Mouse (Mus musculus): ENCODE data around the gene Gm3233.
"Not testable (repeated sequence)": the region's sequence is repeated elsewhere in the genome, so short reads cannot be mapped to it uniquely, and the experiment has no call there.

Gm3233 gene

DNA sequence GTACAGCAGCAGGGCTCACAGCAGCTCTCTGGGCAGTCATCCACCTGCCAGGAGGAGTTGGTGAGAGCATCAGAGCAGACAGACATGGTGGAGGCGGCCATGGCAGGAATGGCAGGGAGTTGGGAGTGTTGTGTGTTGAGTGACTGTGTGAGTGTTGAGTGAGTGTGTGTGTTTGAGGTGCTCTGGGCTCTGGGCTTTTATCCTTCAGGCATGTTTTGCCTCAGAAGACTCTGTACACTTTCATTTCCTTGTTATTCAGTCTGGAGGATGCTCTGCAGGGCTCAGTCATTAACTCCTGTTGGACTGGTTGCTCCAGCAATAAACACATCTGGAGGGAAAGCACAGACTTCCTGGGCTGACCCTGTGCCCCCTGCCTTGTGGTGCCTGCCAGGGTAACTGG is at the start of gene Gm3233:
Gene Gm3233, minus strand, starts transcription at position 101 of the 400 bp plus-strand sequence.
- DNase-seq (ENCODE audit: low spot score): not testable (repeated sequence)

DNA sequence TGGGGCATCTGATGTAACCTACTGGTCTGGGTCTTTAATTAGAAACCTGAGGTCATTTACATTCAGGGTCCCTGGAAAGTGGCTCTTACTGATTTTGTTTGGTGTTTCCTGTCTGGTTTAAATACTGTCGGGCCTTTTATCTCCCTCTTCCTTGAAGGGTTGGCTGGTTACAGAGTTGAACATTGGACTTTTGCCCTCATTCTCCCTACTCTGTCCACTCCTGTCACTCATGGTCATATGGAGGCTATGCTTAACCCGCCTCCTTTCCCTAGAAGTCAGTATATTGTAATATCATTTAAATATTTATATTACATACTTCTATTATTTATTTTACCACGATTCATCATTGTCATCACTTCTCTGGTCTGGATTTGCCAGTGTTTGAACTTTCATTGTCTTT is 44.6 kb upstream of the Gm3233 start:
- no peak for DNase-seq (ENCODE audit: low spot score)

DNA sequence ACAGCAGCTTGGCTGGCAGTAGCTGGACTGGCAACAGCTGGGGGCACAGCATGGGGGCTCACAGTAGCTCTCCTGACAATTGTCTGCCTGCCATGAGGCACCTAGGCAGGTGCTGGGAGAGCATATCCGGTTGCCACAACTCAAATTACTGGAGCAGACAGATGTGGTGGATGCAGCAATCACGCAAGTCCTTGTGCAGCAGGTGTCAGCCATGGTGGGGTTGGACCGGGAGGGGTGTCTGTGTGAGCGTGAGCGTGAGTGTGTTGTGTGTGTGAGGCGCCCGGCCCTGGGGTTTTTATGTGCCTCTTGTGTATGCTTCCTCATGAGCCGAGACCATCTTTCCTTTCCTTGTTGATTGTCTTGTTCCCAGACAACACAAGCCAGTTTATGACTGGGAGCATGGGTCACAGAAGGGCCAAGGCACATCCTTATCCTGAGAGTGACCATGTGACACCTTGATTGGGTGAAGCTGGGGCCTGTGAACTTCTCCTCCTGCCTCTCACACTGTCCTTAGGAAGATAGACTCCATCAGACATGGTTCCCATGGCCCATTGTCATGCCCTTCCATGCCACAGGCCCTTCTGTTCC is 39.5 kb upstream of the Gm3233 start, which contains the start of gene Gm19668:
Gene Gm19668, minus strand, starts transcription at position 213 of the 588 bp plus-strand sequence.
- no peak for DNase-seq (ENCODE audit: low spot score)

- DNase-seq (ENCODE audit: low spot score): not testable (repeated sequence)
Measured at GRCm38 (mm10) chr10:77798164-77798920, 38.9 kb upstream of the Gm3233 start.

DNA sequence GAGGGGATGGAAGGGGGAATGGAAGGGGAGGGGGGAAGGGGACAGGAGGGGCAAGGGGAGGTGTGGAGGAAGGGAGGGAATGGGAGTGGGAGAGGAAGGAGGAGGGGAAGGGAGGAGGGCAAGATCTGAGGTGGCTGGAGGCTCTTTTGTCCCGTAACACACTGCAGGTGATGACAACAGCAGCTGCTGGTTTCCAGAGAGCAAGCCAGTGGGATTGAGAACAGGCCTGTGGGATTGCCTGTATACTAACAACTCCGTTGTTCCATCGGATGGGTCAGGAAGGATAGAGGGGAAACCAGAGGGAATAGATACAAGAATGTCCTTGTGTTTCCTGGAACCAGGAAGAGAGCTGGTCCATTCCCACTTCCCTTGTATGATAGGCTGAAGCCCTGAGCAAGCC is 38.2 kb upstream of the Gm3233 start:
- DNase-seq (ENCODE audit: low spot score): no peak

DNA sequence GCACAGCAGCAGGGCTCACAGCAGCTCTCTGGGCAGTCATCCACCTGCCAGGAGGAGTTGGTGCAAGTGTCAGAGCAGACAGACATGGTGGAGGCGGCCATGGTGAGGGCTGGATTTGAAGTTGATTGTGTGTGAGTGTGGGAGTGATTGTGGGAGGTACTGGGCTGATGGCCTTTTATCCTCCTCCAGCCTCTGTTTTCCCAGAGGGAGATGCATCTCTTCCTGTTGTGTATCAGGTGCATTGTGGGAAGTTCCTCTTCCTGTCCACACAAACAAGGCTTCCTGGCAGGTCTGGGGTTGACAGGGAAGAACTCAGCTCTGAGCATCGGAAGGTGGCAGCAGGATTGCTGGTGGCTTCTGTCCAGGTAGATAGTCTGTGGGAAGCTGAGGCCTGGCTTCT is 35.5 kb upstream of the Gm3233 start, which contains the start of gene Gm9639:
Gene Gm9639, minus strand, starts transcription at position 101 of the 400 bp plus-strand sequence.
- DNase-seq (ENCODE audit: low spot score): no peak

- no peak for DNase-seq (ENCODE audit: low spot score)
Measured at GRCm38 (mm10) chr10:77788621-77789020, 29.1 kb upstream of the Gm3233 start.

GRCm38 (mm10) chr10:77787876-77788275 is 28.4 kb upstream of the Gm3233 start, which contains the start of gene Gm7137:
Gene Gm7137, minus strand, starts transcription at chr10:77788200.
- not testable (repeated sequence) for DNase-seq (ENCODE audit: low spot score)

DNA sequence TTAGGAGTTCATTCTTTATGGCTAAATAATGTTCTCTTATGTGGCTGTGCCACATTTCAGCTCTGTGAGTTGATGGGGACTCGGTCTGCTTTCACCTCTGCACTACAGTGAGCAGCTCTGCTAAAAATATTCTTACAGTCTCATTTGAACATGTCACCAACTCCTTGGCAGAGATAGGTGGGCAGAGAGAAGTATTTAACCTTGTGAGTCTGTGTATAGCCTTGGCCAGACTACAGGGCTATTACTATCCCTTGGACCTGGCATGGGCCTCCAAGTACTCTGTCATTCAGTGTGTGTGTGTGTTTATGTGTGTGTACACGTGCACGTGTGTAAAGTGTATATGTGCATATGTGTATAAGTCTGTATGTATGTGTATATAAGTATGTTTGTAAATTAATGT is 23.9 kb upstream of the Gm3233 start:
- DNase-seq (ENCODE audit: low spot score): not testable (repeated sequence)

GRCm38 (mm10) chr10:77782442-77782841 is 23.0 kb upstream of the Gm3233 start, which contains the start of gene Gm3250:
Gene Gm3250, minus strand, starts transcription at chr10:77782542.
- DNase-seq (ENCODE audit: low spot score): not testable (repeated sequence)

- DNase-seq (ENCODE audit: low spot score): not testable (repeated sequence)
Measured at GRCm38 (mm10) chr10:77776844-77777243, 17.4 kb upstream of the Gm3233 start, which contains the start of gene Gm7138. Gene Gm7138, minus strand, starts transcription at chr10:77776944.

DNA sequence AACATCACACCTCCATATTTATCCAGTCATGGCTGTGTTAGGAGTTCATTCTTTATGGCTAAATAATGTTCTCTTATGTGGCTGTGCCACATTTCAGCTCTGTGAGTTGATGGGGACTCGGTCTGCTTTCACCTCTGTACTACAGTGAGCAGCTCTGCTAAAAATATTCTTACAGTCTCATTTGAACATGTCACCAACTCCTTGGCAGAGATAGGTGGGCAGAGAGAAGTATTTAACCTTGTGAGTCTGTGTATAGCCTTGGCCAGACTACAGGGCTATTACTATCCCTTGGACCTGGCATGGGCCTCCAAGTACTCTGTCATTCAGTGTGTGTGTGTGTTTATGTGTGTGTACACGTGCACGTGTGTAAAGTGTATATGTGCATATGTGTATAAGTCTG is 12.7 kb upstream of the Gm3233 start:
- not testable (repeated sequence) for DNase-seq (ENCODE audit: low spot score)

GRCm38 (mm10) chr10:77771225-77771624 is 11.7 kb upstream of the Gm3233 start, which contains the start of gene Gm3238:
Gene Gm3238, minus strand, starts transcription at chr10:77771325.
- DNase-seq (ENCODE audit: low spot score): not testable (repeated sequence)

- DNase-seq (ENCODE audit: low spot score): no peak
Measured at GRCm38 (mm10) chr10:77769727-77770126, 10.2 kb upstream of the Gm3233 start.

- DNase-seq (ENCODE audit: low spot score): no peak
Measured at GRCm38 (mm10) chr10:77753448-77753847, 6.0 kb downstream of the Gm3233 start.

- DNase-seq (ENCODE audit: low spot score): not testable (repeated sequence)
Measured at GRCm38 (mm10) chr10:77752312-77752711, 7.2 kb downstream of the Gm3233 start.

GRCm38 (mm10) chr10:77751254-77751653 is 8.2 kb downstream of the Gm3233 start, which contains the start of gene Gm9736:
Gene Gm9736, minus strand, starts transcription at chr10:77751354.
- DNase-seq (ENCODE audit: low spot score): not testable (repeated sequence)

DNA sequence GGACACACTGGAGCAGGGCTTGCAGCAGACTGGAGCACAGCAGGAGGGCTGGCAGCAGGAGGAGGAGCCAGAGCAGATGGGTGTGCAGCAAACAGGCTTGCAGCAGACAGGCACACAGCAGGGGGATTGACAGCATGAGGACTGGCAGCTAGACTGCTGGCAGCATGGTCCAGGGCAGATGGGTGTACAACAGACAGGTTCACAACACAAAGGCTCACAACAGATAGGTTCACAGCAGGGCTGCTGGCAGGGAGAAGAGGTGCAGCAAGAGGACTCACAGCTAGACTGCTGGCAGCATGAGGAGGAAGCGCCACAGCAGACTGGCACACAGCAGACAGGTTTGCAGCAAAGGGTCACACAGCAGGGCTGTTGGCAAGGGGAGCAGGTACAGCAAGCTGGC is 8.8 kb downstream of the Gm3233 start:
- not testable (repeated sequence) for DNase-seq (ENCODE audit: low spot score)

DNA sequence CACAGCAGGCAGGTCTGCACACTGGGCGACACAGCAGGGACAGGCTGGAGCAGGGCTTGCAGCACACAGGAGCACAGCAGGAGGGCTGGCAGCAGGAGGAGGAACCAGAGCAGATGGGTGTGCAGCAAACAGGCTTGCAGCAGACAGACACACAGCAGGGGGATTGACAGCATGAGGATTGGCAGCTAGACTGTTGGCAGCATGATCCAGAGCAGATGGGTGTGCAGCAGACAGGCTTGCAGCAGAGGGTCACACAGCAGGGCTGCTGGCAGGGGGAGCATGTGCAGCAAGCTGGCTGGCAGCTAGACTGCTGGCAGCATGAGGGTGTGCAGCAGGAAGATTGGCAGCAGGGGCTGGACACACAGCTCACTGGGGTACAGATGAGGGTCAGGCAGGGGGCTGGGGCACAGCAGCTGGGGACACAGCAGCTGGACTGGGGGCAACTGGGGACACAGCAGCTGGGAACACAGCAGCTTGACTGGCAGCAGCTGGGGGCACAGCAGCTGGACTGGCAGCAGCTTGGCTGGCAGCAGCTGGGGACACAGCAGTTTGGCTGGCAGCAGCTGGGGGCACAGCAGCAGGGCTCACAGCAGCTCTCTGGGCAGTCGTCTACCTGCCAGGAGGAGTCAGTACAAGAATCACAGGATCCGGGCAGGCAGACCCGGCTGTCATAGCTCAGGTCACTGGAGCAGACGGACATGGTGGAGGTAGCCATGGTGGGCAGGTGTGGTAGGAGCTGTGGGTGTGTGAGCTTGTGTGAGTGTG is 17.4 kb downstream of the Gm3233 start, which contains the start of gene Gm18596:
Gene Gm18596, minus strand, starts transcription at position 715 of the 765 bp plus-strand sequence.
- DNase-seq (ENCODE audit: low spot score): not testable (repeated sequence)

DNA sequence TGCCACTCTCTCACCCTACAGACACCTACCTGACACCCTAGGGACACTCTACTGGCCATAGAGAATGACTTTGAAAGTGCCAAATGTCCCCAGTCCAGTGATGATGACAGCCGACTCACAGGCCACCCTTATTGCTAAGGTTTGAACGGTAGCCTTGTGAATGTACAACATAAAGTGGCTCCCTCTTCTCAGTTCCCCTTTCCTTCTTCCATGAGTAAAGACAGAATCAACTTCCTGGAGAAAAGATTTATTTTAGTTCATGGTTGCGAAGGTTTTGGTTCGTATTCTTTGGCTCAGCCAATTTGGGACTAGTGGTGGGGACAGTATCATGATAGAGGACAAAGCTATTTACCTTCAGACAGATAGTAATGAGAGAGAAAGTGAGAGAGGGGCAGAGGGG is 20.6 kb downstream of the Gm3233 start:
- no peak for DNase-seq (ENCODE audit: low spot score)

- no peak for DNase-seq (ENCODE audit: low spot score)
Measured at GRCm38 (mm10) chr10:77735928-77736327, 23.6 kb downstream of the Gm3233 start.

DNA sequence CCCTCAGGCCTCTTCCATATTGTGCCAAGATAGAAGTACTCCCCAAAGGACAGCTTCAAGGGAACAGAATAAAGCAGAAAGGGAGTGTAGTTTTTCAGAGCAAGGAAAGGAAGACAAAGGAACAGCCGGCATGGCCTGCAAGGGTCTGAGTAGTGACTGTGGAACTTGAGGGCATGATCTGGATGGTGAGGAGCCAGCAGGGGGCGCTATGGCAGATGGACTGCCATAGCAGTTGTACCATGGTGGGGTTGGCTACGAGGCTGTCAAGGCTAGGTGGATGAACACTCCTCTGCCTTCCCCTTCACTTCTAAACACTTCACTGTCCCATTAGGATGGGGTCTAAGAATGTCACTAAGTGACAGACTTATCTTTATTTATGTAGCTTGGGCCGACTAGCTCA is 30.2 kb downstream of the Gm3233 start:
- peak; percentile 57 for DNase-seq (ENCODE audit: low spot score)

Measured in testis, postnatal 10 days (tissue).